In genomic region chr6:29467583-29468354, GRCm38 (mm10) we compare ENCODE assay signal across 8 mouse cellular contexts. TPM values are rescaled to one million over a fixed set of nuclear protein-coding genes. Genes with fewer than 3 reads are reported as not detected.
DNase-seq lines count a peak whose midpoint lies in the region; ATAC-seq and TF ChIP-seq lines count a peak whose summit lies in the region.

Gene Atp6v1f, plus strand, starts transcription at chr6:29467718.

- H3K4me2 ChIP-seq in heart, embryonic 15.5 days: peak within 1 kb of the TSS; percentile 72
- peak within 1 kb of the TSS; percentile 83 for H3K4me2 ChIP-seq in liver, embryonic 14.5 days (ENCODE audit: low read depth)
- H3K4me2 ChIP-seq in neural tube, embryonic 11.5 days (ENCODE audit: low read depth): peak within 1 kb of the TSS; percentile 73
- H3K4me2 ChIP-seq in stomach, postnatal 0 days (replicated peaks; ENCODE audit: low read depth): peak within 1 kb of the TSS; percentile 70

- TF ChIP-seq CTCF in liver, embryonic 14.5 days (IDR thresholded peaks at IDR 0.05; ENCODE audit: low read depth): no peak
- TF ChIP-seq CTCF in stomach, postnatal 0 days (IDR thresholded peaks at IDR 0.05; ENCODE audit: low read depth): peak; percentile 12; the same call in 1 of the 2 replicates

- no peak for TF ChIP-seq EP300 in liver, embryonic 14.5 days (IDR thresholded peaks at IDR 0.05; ENCODE audit: low read depth)
- no peak for TF ChIP-seq EP300 in stomach, postnatal 0 days (optimal IDR thresholded peaks at IDR 0.05)

- peak within 1 kb of the TSS; percentile 69 for H3K9ac ChIP-seq in heart, embryonic 15.5 days
- H3K9ac ChIP-seq in liver, embryonic 14.5 days (replicated peaks): peak within 1 kb of the TSS; percentile 78
- H3K9ac ChIP-seq in neural tube, embryonic 11.5 days (ENCODE audit: low read length): peak within 1 kb of the TSS; percentile 55
- H3K9ac ChIP-seq in stomach, postnatal 0 days (ENCODE audit: low read length): peak within 1 kb of the TSS; percentile 62

- WGBS in forebrain, embryonic 10.5 days: under 1% methylated on average over 39 of the region's 39 CpGs
- under 1% methylated on average over 39 of the region's 39 CpGs for WGBS in heart, embryonic 15.5 days
- under 1% methylated on average over 39 of the region's 39 CpGs for WGBS in liver, embryonic 14.5 days (ENCODE audit: insufficient replicate concordance)
- under 1% methylated on average over 39 of the region's 39 CpGs for WGBS in neural tube, embryonic 11.5 days
- 0% methylated on average over 39 of the region's 39 CpGs for WGBS in stomach, postnatal 0 days

- peaks cover 23% of the 10 kb centered on the region for H3K36me3 ChIP-seq in forebrain, embryonic 10.5 days (replicated peaks)
- peaks cover 17% of the 10 kb centered on the region for H3K36me3 ChIP-seq in heart, embryonic 15.5 days
- no peaks in the 10 kb centered on the region; the same call in 1 of the 2 replicates for H3K36me3 ChIP-seq in liver, embryonic 14.5 days (replicated peaks; ENCODE audit: control insufficient read depth, insufficient read depth, low read depth)
- H3K36me3 ChIP-seq in neural tube, embryonic 11.5 days (ENCODE audit: control insufficient read depth, insufficient read depth, low read length): peaks cover 5% of the 10 kb centered on the region; the same call in 1 of the 2 replicates
- peaks cover 5% of the 10 kb centered on the region; the same call in 1 of the 2 replicates for H3K36me3 ChIP-seq in stomach, postnatal 0 days (ENCODE audit: control insufficient read depth, insufficient read depth, low read length)

- peak within 1 kb of the TSS; percentile 79 for H3K4me3 ChIP-seq in forebrain, embryonic 10.5 days
- peak within 1 kb of the TSS; percentile 84 for H3K4me3 ChIP-seq in heart, embryonic 15.5 days
- peak within 1 kb of the TSS; percentile 81 to 93 for H3K4me3 ChIP-seq in liver, embryonic 14.5 days (ENCODE audit: insufficient read depth in 1 of 2, low read depth in 2 of 2, low read length in 2 of 2)
- H3K4me3 ChIP-seq in neural tube, embryonic 11.5 days (ENCODE audit: low read depth, low read length): peak within 1 kb of the TSS; percentile 57
- H3K4me3 ChIP-seq in stomach, postnatal 0 days (ENCODE audit: low read depth, low read length): peak within 1 kb of the TSS; percentile 63

- H3K4me1 ChIP-seq in forebrain, embryonic 10.5 days: peaks cover 12% of the 10 kb centered on the region
- peaks cover 6% of the 10 kb centered on the region for H3K4me1 ChIP-seq in heart, embryonic 15.5 days (replicated peaks)
- H3K4me1 ChIP-seq in liver, embryonic 14.5 days (replicated peaks; ENCODE audit: control insufficient read depth in 2 of 2, insufficient read depth in 2 of 2, low read length in 1 of 2): peaks cover 5 to 7% of the 10 kb centered on the region in 2 experiments; a peak in 3 of 4 replicates
- H3K4me1 ChIP-seq in neural tube, embryonic 11.5 days (ENCODE audit: control insufficient read depth, insufficient read depth, low read length): peaks cover 6% of the 10 kb centered on the region
- H3K4me1 ChIP-seq in stomach, postnatal 0 days (replicated peaks; ENCODE audit: control insufficient read depth, insufficient read depth): 0 out of 2 replicates have a peak, but pooled peaks cover 3% of the 10 kb centered on the region

- no peaks in the 10 kb centered on the region for H3K9me3 ChIP-seq in forebrain, embryonic 10.5 days
- no peaks in the 10 kb centered on the region for H3K9me3 ChIP-seq in heart, embryonic 15.5 days (replicated peaks)
- H3K9me3 ChIP-seq in liver, embryonic 14.5 days (ENCODE audit: control insufficient read depth, low read length): no peaks in the 10 kb centered on the region
- no peaks in the 10 kb centered on the region for H3K9me3 ChIP-seq in neural tube, embryonic 11.5 days (ENCODE audit: control insufficient read depth, low read length)
- H3K9me3 ChIP-seq in stomach, postnatal 0 days (ENCODE audit: control insufficient read depth, low read length): no peaks in the 10 kb centered on the region

- peak; percentile 84 to 91 for DNase-seq in CD8-positive naive resting alpha-beta T cell, adult 2 months (ENCODE audit: low read depth in 2 of 2, low spot score in 2 of 2)
- DNase-seq in c-Kit-positive CD71-negative TER-119-negative erythroid progenitor cells, embryonic 14.5 days (ENCODE audit: low read depth): peak; percentile 92
- peak; percentile 93 for DNase-seq in forebrain, embryonic 10.5 days (ENCODE audit: extremely low spot score, low spot score)
- peak; percentile 96 to 97 for DNase-seq in kidney, postnatal 25 days
- peak; percentile 90 to 92 (median 92) for DNase-seq in liver, embryonic 14.5 days (ENCODE audit: low read depth in 3 of 3, low spot score in 3 of 3)
- DNase-seq in neural tube, embryonic 11.5 days (ENCODE audit: low spot score): peak; percentile 93
- peak; percentile 96 for DNase-seq in stomach, postnatal 0 days (ENCODE audit: low spot score)

- ATAC-seq in heart, embryonic 15.5 days (replicated peaks; ENCODE audit: insufficient number of reproducible peaks, insufficient read depth, low FRiP score, low read depth): peak; percentile 91
- peak; percentile 91 for ATAC-seq in liver, embryonic 14.5 days (ENCODE audit: insufficient read depth)
- peak; percentile 91 for ATAC-seq in neural tube, embryonic 11.5 days (ENCODE audit: insufficient read depth, low FRiP score, low TSS enrichment)
- peak; percentile 96 for ATAC-seq in stomach, postnatal 0 days (ENCODE audit: low FRiP score, low TSS enrichment)

- H3K27ac ChIP-seq in forebrain, embryonic 10.5 days: peak within 1 kb of the TSS; percentile 85
- H3K27ac ChIP-seq in heart, embryonic 15.5 days: peak within 1 kb of the TSS; percentile 59
- peak within 1 kb of the TSS; percentile 31 for H3K27ac ChIP-seq in liver, embryonic 14.5 days
- H3K27ac ChIP-seq in neural tube, embryonic 11.5 days (ENCODE audit: low read depth, low read length): no peak within 1 kb of the TSS
- peak within 1 kb of the TSS; percentile 20; the same call in 1 of the 2 replicates for H3K27ac ChIP-seq in stomach, postnatal 0 days (replicated peaks)

- H3K27me3 ChIP-seq in forebrain, embryonic 10.5 days (ENCODE audit: poor library complexity, severe bottlenecking): no peaks in the 10 kb centered on the region
- no peaks in the 10 kb centered on the region for H3K27me3 ChIP-seq in heart, embryonic 15.5 days
- no peaks in the 10 kb centered on the region for H3K27me3 ChIP-seq in liver, embryonic 14.5 days (ENCODE audit: control insufficient read depth, insufficient read depth, low read length)
- H3K27me3 ChIP-seq in neural tube, embryonic 11.5 days (ENCODE audit: control insufficient read depth, insufficient read depth, low read length): no peaks in the 10 kb centered on the region
- no peaks in the 10 kb centered on the region for H3K27me3 ChIP-seq in stomach, postnatal 0 days (ENCODE audit: control insufficient read depth, insufficient read depth, low read length)

RNA-seq across cellular contexts. Expression of gene Atp6v1f, which starts in this region (rescaled TPM):
- polyA plus RNA-seq in forebrain, embryonic 10.5 days (2016; fragmentation: Nextera tagmentation; extraction: Ambion mirVana): 187 and 200 TPM in 2 replicates
- 187 and 202 TPM in 2 replicates for polyA plus RNA-seq in heart, embryonic 15.5 days (2015; fragmentation: Nextera tagmentation; extraction: Ambion mirVana)
- 107 and 111 TPM in 2 replicates for polyA plus RNA-seq in liver, embryonic 14.5 days (2012; rRNA removed)
- 137 and 139 TPM in 2 replicates for polyA plus RNA-seq in liver, embryonic 14.5 days (2014; fragmentation: Nextera tagmentation; extraction: Ambion mirVana)
- 194 and 201 TPM in 2 replicates for polyA plus RNA-seq in neural tube, embryonic 11.5 days (2014; fragmentation: Nextera tagmentation; extraction: Ambion mirVana)
- polyA plus RNA-seq in stomach, postnatal 0 days (2015; fragmentation: Nextera tagmentation; extraction: Ambion mirVana): 263 and 269 TPM in 2 replicates
